Mouse (Mus musculus) megakaryocyte-erythroid progenitor cell, adult 5-6 weeks (primary cell): ENCODE measurements around the gene Klk1b21. TPM values are rescaled to one million over a fixed set of nuclear protein-coding genes. Genes with fewer than 3 reads are reported as not detected.
"Not testable (repeated sequence)": the region's sequence is repeated elsewhere in the genome, so short reads cannot be mapped to it uniquely, and the experiment has no call there.

Experiments
- ATAC-seq: replicated peaks from 2 replicates; pipeline ENCODE4 v1.8.0; 2016; ENCODE audit warnings: mild to moderate bottlenecking, inconsistent platforms; ENCODE audit not compliant: severe bottlenecking, poor library complexity, low FRiP score, low TSS enrichment
- total RNA-seq, 2 experiments: library from RNA; stranded (forward) in 1 of 2; stranded (reverse) in 1 of 2; fragments of 200-1000, 215-1000 nt in 1 of 2; fragments of >200 nt in 1 of 2; fragmentation: Nextera tagmentation in 1 of 2; gene quantifications; 2 replicates each; pipeline ENCODE4 v1.2.3; 2014 to 2017

The Klk1b21 gene
- total RNA-seq (2014; fragmentation: Nextera tagmentation), result not detected in 2 replicates
- not detected in 2 replicates for total RNA-seq (2017)

DNA sequence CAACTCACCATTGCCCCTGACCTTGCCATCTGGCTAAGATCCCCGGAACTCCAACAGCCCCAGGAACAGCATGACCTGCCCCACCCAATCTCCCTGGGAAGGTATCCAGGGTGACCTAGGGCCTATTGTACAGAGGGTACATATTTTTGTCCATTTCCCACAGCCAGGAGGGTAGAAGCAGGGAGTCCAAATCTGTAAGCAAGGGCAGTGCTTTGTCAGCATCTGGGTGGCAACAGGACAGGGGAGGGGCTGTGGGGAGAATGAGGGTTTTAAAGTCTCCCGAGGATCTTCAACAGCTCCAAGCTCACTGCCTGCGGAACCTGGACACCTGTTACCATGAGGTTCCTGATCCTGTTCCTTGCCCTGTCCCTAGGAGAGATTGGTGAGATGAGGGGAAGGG, at the start of gene Klk1b21:
TSS of gene Klk1b21 (plus strand) at position 301 of the 400 bp plus-strand sequence.
- not testable (repeated sequence) for ATAC-seq

- ATAC-seq, result no peak
Observed at GRCm38 (mm10) chr7:44072117-44072516, 30.0 kb upstream of the Klk1b21 start.

DNA sequence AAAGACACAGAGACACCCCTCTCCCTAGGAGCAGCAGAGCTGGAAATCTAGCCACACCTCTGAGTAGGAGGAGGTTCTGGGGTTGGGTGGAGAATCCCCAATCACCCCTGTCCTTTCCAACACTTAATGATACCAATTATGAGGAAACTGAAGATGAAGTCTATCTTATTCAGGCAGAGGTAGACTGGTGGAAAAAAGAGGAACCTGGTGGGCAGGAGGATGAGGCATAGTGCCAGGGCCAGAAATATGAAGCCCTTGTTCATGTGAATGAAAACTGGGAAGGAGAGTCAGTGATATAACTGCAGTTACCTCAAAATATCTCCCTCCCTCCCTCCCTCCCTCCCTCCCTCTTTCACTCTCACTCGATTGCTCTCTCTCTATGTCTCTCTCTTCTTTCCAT, 24.4 kb upstream of the Klk1b21 start:
- no peak for ATAC-seq

GRCm38 (mm10) chr7:44096111-44096510, 6.0 kb upstream of the Klk1b21 start:
- no peak for ATAC-seq

DNA sequence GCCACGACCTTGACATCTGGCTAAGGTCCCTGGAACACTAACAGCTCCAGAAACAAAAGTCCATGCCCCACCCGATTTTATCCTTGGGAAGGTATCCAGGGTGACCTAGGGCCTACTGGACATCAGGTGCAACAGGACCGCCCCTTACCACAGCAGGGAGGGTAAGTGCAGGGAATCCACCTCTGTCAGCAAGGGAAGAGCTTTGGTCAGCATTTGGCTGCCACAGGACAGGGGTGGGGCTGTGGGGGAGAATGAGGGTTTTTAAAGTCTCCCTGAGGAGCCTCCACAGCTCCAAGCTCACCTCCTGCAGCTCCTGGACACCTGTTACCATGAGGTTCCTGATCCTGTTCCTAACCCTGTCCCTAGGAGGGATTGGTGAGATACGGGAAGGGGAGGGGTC, 10.2 kb downstream of the Klk1b21 start, which contains the start of gene Klk1b22:
TSS of gene Klk1b22 (plus strand) at position 301 of the 400 bp plus-strand sequence.
- no peak for ATAC-seq

GRCm38 (mm10) chr7:44123445-44123844, 21.3 kb downstream of the Klk1b21 start:
- ATAC-seq, result no peak

GRCm38 (mm10) chr7:44136467-44136866, 34.3 kb downstream of the Klk1b21 start, which contains the start of gene Klk1b16:
Gene Klk1b16 (plus strand): TSS chr7:44136767.
- ATAC-seq, result no peak

Other genes with a start within 250 kb of the Klk1b21 start
- gene Klk4, start 221.2 kb upstream of the Klk1b21 start, total RNA-seq (2014; fragmentation: Nextera tagmentation), result not detected in 2 replicates
- not detected in 2 replicates for gene Klk4, start 221.2 kb upstream of the Klk1b21 start, total RNA-seq (2017)
- not detected in 2 replicates for gene Klk15, start 168.6 kb upstream of the Klk1b21 start, total RNA-seq (2014; fragmentation: Nextera tagmentation)
- gene Klk15, start 168.6 kb upstream of the Klk1b21 start, total RNA-seq (2017), result not detected in 2 replicates
- not detected in 2 replicates for gene Klk1b8, start 151.7 kb upstream of the Klk1b21 start, total RNA-seq (2014; fragmentation: Nextera tagmentation)
- not detected in 2 replicates for gene Klk1b8, start 151.7 kb upstream of the Klk1b21 start, total RNA-seq (2017)
- gene Klk1b1, start 135.6 kb upstream of the Klk1b21 start, total RNA-seq (2014; fragmentation: Nextera tagmentation), result not detected in 2 replicates
- not detected in 2 replicates for gene Klk1b1, start 135.6 kb upstream of the Klk1b21 start, total RNA-seq (2017)
- not detected in 2 replicates for gene Klk1b9, start 126.3 kb upstream of the Klk1b21 start, total RNA-seq (2014; fragmentation: Nextera tagmentation)
- gene Klk1b9, start 126.3 kb upstream of the Klk1b21 start, total RNA-seq (2017), result not detected in 2 replicates
- not detected in 2 replicates for gene Klk1b11, start 106.5 kb upstream of the Klk1b21 start, total RNA-seq (2014; fragmentation: Nextera tagmentation)
- not detected in 2 replicates for gene Klk1b11, start 106.5 kb upstream of the Klk1b21 start, total RNA-seq (2017)
- not detected in 2 replicates for gene Klk1b26, start 90.2 kb upstream of the Klk1b21 start, total RNA-seq (2014; fragmentation: Nextera tagmentation)
- gene Klk1b26, start 90.2 kb upstream of the Klk1b21 start, total RNA-seq (2017), result not detected in 2 replicates
- gene Klk1b27, start 50.0 kb upstream of the Klk1b21 start, total RNA-seq (2014; fragmentation: Nextera tagmentation), result not detected in 2 replicates
- gene Klk1b27, start 50.0 kb upstream of the Klk1b21 start, total RNA-seq (2017), result not detected in 2 replicates
- gene Klk1b22, start 10.3 kb downstream of the Klk1b21 start, total RNA-seq (2014; fragmentation: Nextera tagmentation), result not detected in 2 replicates
- not detected in 2 replicates for gene Klk1b22, start 10.3 kb downstream of the Klk1b21 start, total RNA-seq (2017)
- gene Klk1b16, start 34.4 kb downstream of the Klk1b21 start, total RNA-seq (2014; fragmentation: Nextera tagmentation), result not detected in 2 replicates
- not detected in 2 replicates for gene Klk1b16, start 34.4 kb downstream of the Klk1b21 start, total RNA-seq (2017)
- not detected in 2 replicates for gene Klk1b24, start 85.9 kb downstream of the Klk1b21 start, total RNA-seq (2014; fragmentation: Nextera tagmentation)
- gene Klk1b24, start 85.9 kb downstream of the Klk1b21 start, total RNA-seq (2017), result not detected in 2 replicates
- gene Klk1b3, start 95.9 kb downstream of the Klk1b21 start, total RNA-seq (2014; fragmentation: Nextera tagmentation), result not detected in 2 replicates
- gene Klk1b3, start 95.9 kb downstream of the Klk1b21 start, total RNA-seq (2017), result not detected in 2 replicates
- not detected in 2 replicates for gene Klk1b4, start 105.1 kb downstream of the Klk1b21 start, total RNA-seq (2014; fragmentation: Nextera tagmentation)
- not detected in 2 replicates for gene Klk1b4, start 105.1 kb downstream of the Klk1b21 start, total RNA-seq (2017)
- not detected in 2 replicates for gene Klk1b5, start 113.6 kb downstream of the Klk1b21 start, total RNA-seq (2014; fragmentation: Nextera tagmentation)
- not detected in 2 replicates for gene Klk1b5, start 113.6 kb downstream of the Klk1b21 start, total RNA-seq (2017)
- not detected in 2 replicates for gene Klk1, start 123.0 kb downstream of the Klk1b21 start, total RNA-seq (2014; fragmentation: Nextera tagmentation)
- gene Klk1, start 123.0 kb downstream of the Klk1b21 start, total RNA-seq (2017), result not detected in 2 replicates
- gene Gm36864, start 133.8 kb downstream of the Klk1b21 start, total RNA-seq (2014; fragmentation: Nextera tagmentation), result not detected in 2 replicates
- not detected in 2 replicates for gene Gm36864, start 133.8 kb downstream of the Klk1b21 start, total RNA-seq (2017)
- gene 1700028J19Rik, start 144.4 kb downstream of the Klk1b21 start, total RNA-seq (2014; fragmentation: Nextera tagmentation), result 1.2 TPM in 1 of 2 replicates, not detected in the other
- 0.46 TPM in 1 of 2 replicates, not detected in the other for gene 1700028J19Rik, start 144.4 kb downstream of the Klk1b21 start, total RNA-seq (2017)
- 93.5 and 176 TPM in 2 replicates for gene 2410002F23Rik, start 144.4 kb downstream of the Klk1b21 start, total RNA-seq (2014; fragmentation: Nextera tagmentation)
- gene 2410002F23Rik, start 144.4 kb downstream of the Klk1b21 start, total RNA-seq (2017), result 77.1 and 113 TPM in 2 replicates
- not detected in 2 replicates for gene Acp4, start 155.1 kb downstream of the Klk1b21 start, total RNA-seq (2014; fragmentation: Nextera tagmentation)
- not detected in 2 replicates for gene Acp4, start 155.1 kb downstream of the Klk1b21 start, total RNA-seq (2017)
- not detected in 2 replicates for gene Gm15517, start 159.1 kb downstream of the Klk1b21 start, total RNA-seq (2014; fragmentation: Nextera tagmentation)
- not detected in 2 replicates for gene Gm15517, start 159.1 kb downstream of the Klk1b21 start, total RNA-seq (2017)
- gene Clec11a, start 204.6 kb downstream of the Klk1b21 start, total RNA-seq (2014; fragmentation: Nextera tagmentation), result 0.74 and 0.77 TPM in 2 replicates
- 1.7 and 4.3 TPM in 2 replicates for gene Clec11a, start 204.6 kb downstream of the Klk1b21 start, total RNA-seq (2017)
- gene Shank1, start 207.9 kb downstream of the Klk1b21 start, total RNA-seq (2014; fragmentation: Nextera tagmentation), result 0.22 and 1.3 TPM in 2 replicates
- 0.27 TPM in 1 of 2 replicates, not detected in the other for gene Shank1, start 207.9 kb downstream of the Klk1b21 start, total RNA-seq (2017)